Mouse (Mus musculus): ENCODE measurements around the gene Asb2. TPM values are rescaled to one million over a fixed set of nuclear protein-coding genes. Genes with fewer than 3 reads are reported as not detected.

Asb2 gene
- polyA plus RNA-seq, 1 experiment from 2014 or later = 0.87 TPM

- ATAC-seq (ENCODE audit: insufficient number of reproducible peaks, low FRiP score, low TSS enrichment, low read depth) (no peak), DNase-seq (ENCODE audit: low spot score) (no peak)
- Histone ChIP-seq H3K4me2 (ENCODE audit: low read depth, severe bottlenecking) (no peak overlapping the region), H3K27ac (replicated peaks; ENCODE audit: low read depth, low read length) (no peak overlapping the region), H3K36me3 (ENCODE audit: control insufficient read depth, insufficient read depth, low read length) (no peaks in the 10 kb centered on the region), H3K9ac (ENCODE audit: low read length) (no peak overlapping the region), H3K9me3 (ENCODE audit: control insufficient read depth, low read length) (no peaks in the 10 kb centered on the region), H3K4me3 (ENCODE audit: low read depth, low read length) (no peak overlapping the region), H3K4me1 (ENCODE audit: control insufficient read depth, insufficient read depth, low read length) (no peaks in the 10 kb centered on the region), H3K27me3 (ENCODE audit: control insufficient read depth, insufficient read depth, low read length) (no peaks in the 10 kb centered on the region)
- WGBS = 73% methylated on average over 14 of the region's 14 CpGs
Observed at GRCm38 (mm10) chr12:103338162-103338798, 17.5 kb downstream of the Asb2 start.

GRCm38 (mm10) chr12:103336766-103337165, 19.0 kb downstream of the Asb2 start:
- ATAC-seq (ENCODE audit: insufficient number of reproducible peaks, low FRiP score, low TSS enrichment, low read depth) (no peak), DNase-seq (ENCODE audit: low spot score) (no peak)
- 88% methylated on average over 3 of the region's 3 CpGs for WGBS
- Histone ChIP-seq H3K27me3 (ENCODE audit: control insufficient read depth, insufficient read depth, low read length) (no peaks in the 10 kb centered on the region), H3K9ac (ENCODE audit: low read length) (no peak overlapping the region), H3K4me2 (ENCODE audit: low read depth, severe bottlenecking) (no peak overlapping the region), H3K9me3 (ENCODE audit: control insufficient read depth, low read length) (no peaks in the 10 kb centered on the region), H3K36me3 (ENCODE audit: control insufficient read depth, insufficient read depth, low read length) (no peaks in the 10 kb centered on the region), H3K27ac (replicated peaks; ENCODE audit: low read depth, low read length) (no peak overlapping the region), H3K4me1 (ENCODE audit: control insufficient read depth, insufficient read depth, low read length) (no peaks in the 10 kb centered on the region), H3K4me3 (ENCODE audit: low read depth, low read length) (no peak overlapping the region)

- H3K36me3 ChIP-seq (ENCODE audit: control insufficient read depth, insufficient read depth, low read length) = no peaks in the 10 kb centered on the region
- 0 out of 2 replicates have a peak, but pooled peaks cover 3% of the 10 kb centered on the region for H3K4me1 ChIP-seq (ENCODE audit: control insufficient read depth, insufficient read depth, low read length)
- H3K4me3 ChIP-seq (ENCODE audit: low read depth, low read length) = no peak overlapping the region
- H3K27ac ChIP-seq (replicated peaks; ENCODE audit: low read depth, low read length) = no peak overlapping the region
- WGBS = 94% methylated on average over 15 of the region's 15 CpGs
- H3K4me2 ChIP-seq (ENCODE audit: low read depth, severe bottlenecking) = no peak overlapping the region
- DNase-seq (ENCODE audit: low spot score) (no peak), ATAC-seq (ENCODE audit: insufficient number of reproducible peaks, low FRiP score, low TSS enrichment, low read depth) (no peak)
- no peaks in the 10 kb centered on the region for H3K27me3 ChIP-seq (ENCODE audit: control insufficient read depth, insufficient read depth, low read length)
- H3K9ac ChIP-seq (ENCODE audit: low read length) = no peak overlapping the region
- H3K9me3 ChIP-seq (ENCODE audit: control insufficient read depth, low read length) = no peaks in the 10 kb centered on the region
Observed at GRCm38 (mm10) chr12:103333426-103333825, 22.4 kb downstream of the Asb2 start.

GRCm38 (mm10) chr12:103332879-103333278, 22.9 kb downstream of the Asb2 start:
- WGBS = 90% methylated on average over 2 of the region's 2 CpGs

GRCm38 (mm10) chr12:103331491-103331890, 24.3 kb downstream of the Asb2 start:
- H3K4me2 ChIP-seq (ENCODE audit: low read depth, severe bottlenecking) = no peak overlapping the region
- H3K27me3 ChIP-seq (ENCODE audit: control insufficient read depth, insufficient read depth, low read length) = no peaks in the 10 kb centered on the region
- 33% methylated on average over 4 of the region's 4 CpGs for WGBS
- no peak overlapping the region for H3K4me3 ChIP-seq (ENCODE audit: low read depth, low read length)
- H3K9ac ChIP-seq (ENCODE audit: low read length) = no peak overlapping the region
- 0 out of 2 replicates have a peak, but pooled peaks cover 3% of the 10 kb centered on the region for H3K4me1 ChIP-seq (ENCODE audit: control insufficient read depth, insufficient read depth, low read length)
- no peaks in the 10 kb centered on the region for H3K36me3 ChIP-seq (ENCODE audit: control insufficient read depth, insufficient read depth, low read length)
- H3K9me3 ChIP-seq (ENCODE audit: control insufficient read depth, low read length) = no peaks in the 10 kb centered on the region
- ATAC-seq (ENCODE audit: insufficient number of reproducible peaks, low FRiP score, low TSS enrichment, low read depth) (no peak), DNase-seq (ENCODE audit: low spot score) (no peak)
- no peak overlapping the region for H3K27ac ChIP-seq (replicated peaks; ENCODE audit: low read depth, low read length)

More at GRCm38 (mm10) chr12:103332879-103333278, 22.9 kb downstream of the Asb2 start:
- Histone ChIP-seq H3K4me1 (ENCODE audit: control insufficient read depth, insufficient read depth, low read length) (0 out of 2 replicates have a peak, but pooled peaks cover 3% of the 10 kb centered on the region), H3K4me3 (ENCODE audit: low read depth, low read length) (no peak overlapping the region), H3K9ac (ENCODE audit: low read length) (no peak overlapping the region), H3K9me3 (ENCODE audit: control insufficient read depth, low read length) (no peaks in the 10 kb centered on the region), H3K27me3 (ENCODE audit: control insufficient read depth, insufficient read depth, low read length) (no peaks in the 10 kb centered on the region), H3K4me2 (ENCODE audit: low read depth, severe bottlenecking) (no peak overlapping the region), H3K36me3 (ENCODE audit: control insufficient read depth, insufficient read depth, low read length) (no peaks in the 10 kb centered on the region), H3K27ac (replicated peaks; ENCODE audit: low read depth, low read length) (no peak overlapping the region)
- no peak for ATAC-seq (ENCODE audit: insufficient number of reproducible peaks, low FRiP score, low TSS enrichment, low read depth)
- no peak for DNase-seq (ENCODE audit: low spot score)

- H3K4me1 ChIP-seq (ENCODE audit: control insufficient read depth, insufficient read depth, low read length) = 0 out of 2 replicates have a peak, but pooled peaks cover 3% of the 10 kb centered on the region
- H3K4me3 ChIP-seq (ENCODE audit: low read depth, low read length) = no peak overlapping the region
- H3K4me2 ChIP-seq (ENCODE audit: low read depth, severe bottlenecking) = no peak overlapping the region
- ATAC-seq (ENCODE audit: insufficient number of reproducible peaks, low FRiP score, low TSS enrichment, low read depth) (no peak), DNase-seq (ENCODE audit: low spot score) (no peak)
- no peaks in the 10 kb centered on the region for H3K36me3 ChIP-seq (ENCODE audit: control insufficient read depth, insufficient read depth, low read length)
- peaks cover 7% of the 10 kb centered on the region for H3K27me3 ChIP-seq (ENCODE audit: control insufficient read depth, insufficient read depth, low read length)
- no peak overlapping the region for H3K27ac ChIP-seq (replicated peaks; ENCODE audit: low read depth, low read length)
- WGBS = 63% methylated on average over 7 of the region's 7 CpGs
- H3K9ac ChIP-seq (ENCODE audit: low read length) = no peak overlapping the region
- H3K9me3 ChIP-seq (ENCODE audit: control insufficient read depth, low read length) = no peaks in the 10 kb centered on the region
Observed at GRCm38 (mm10) chr12:103328448-103329191, 27.2 kb downstream of the Asb2 start.

GRCm38 (mm10) chr12:103327107-103327506, 28.7 kb downstream of the Asb2 start:
- Histone ChIP-seq H3K4me1 (ENCODE audit: control insufficient read depth, insufficient read depth, low read length) (0 out of 2 replicates have a peak, but pooled peaks cover 3% of the 10 kb centered on the region), H3K27me3 (ENCODE audit: control insufficient read depth, insufficient read depth, low read length) (peaks cover 8% of the 10 kb centered on the region), H3K4me2 (ENCODE audit: low read depth, severe bottlenecking) (no peak overlapping the region), H3K27ac (replicated peaks; ENCODE audit: low read depth, low read length) (no peak overlapping the region), H3K36me3 (ENCODE audit: control insufficient read depth, insufficient read depth, low read length) (no peaks in the 10 kb centered on the region), H3K9ac (ENCODE audit: low read length) (no peak overlapping the region), H3K4me3 (ENCODE audit: low read depth, low read length) (no peak overlapping the region), H3K9me3 (ENCODE audit: control insufficient read depth, low read length) (no peaks in the 10 kb centered on the region)
- DNase-seq (ENCODE audit: low spot score) (no peak), ATAC-seq (ENCODE audit: insufficient number of reproducible peaks, low FRiP score, low TSS enrichment, low read depth) (no peak)
- 30% methylated on average over 7 of the region's 7 CpGs for WGBS

- ATAC-seq (ENCODE audit: insufficient number of reproducible peaks, low FRiP score, low TSS enrichment, low read depth) (no peak), DNase-seq (ENCODE audit: low spot score) (no peak)
- 66% methylated on average over 4 of the region's 4 CpGs for WGBS
- H3K36me3 ChIP-seq (ENCODE audit: control insufficient read depth, insufficient read depth, low read length) = no peaks in the 10 kb centered on the region
- H3K27me3 ChIP-seq (ENCODE audit: control insufficient read depth, insufficient read depth, low read length) = peaks cover 8% of the 10 kb centered on the region
- H3K4me3 ChIP-seq (ENCODE audit: low read depth, low read length) = no peak overlapping the region
- no peaks in the 10 kb centered on the region for H3K9me3 ChIP-seq (ENCODE audit: control insufficient read depth, low read length)
- no peak overlapping the region for H3K9ac ChIP-seq (ENCODE audit: low read length)
- 0 out of 2 replicates have a peak, but pooled peaks cover 3% of the 10 kb centered on the region for H3K4me1 ChIP-seq (ENCODE audit: control insufficient read depth, insufficient read depth, low read length)
- H3K27ac ChIP-seq (replicated peaks; ENCODE audit: low read depth, low read length) = no peak overlapping the region
- no peak overlapping the region for H3K4me2 ChIP-seq (ENCODE audit: low read depth, severe bottlenecking)
Observed at GRCm38 (mm10) chr12:103326569-103326968, 29.2 kb downstream of the Asb2 start.
